Mouse (Mus musculus): ENCODE results near the gene Nrsn2. TPM values are rescaled to one million over a fixed set of nuclear protein-coding genes. Genes with fewer than 3 reads are reported as not detected.
A peak's percentile ranks its signal among the peaks of the same experiment; 100 is the strongest.

Gene Nrsn2
- polyA plus RNA-seq, 2 experiments, result 2.5 to 3.6 TPM

DNA sequence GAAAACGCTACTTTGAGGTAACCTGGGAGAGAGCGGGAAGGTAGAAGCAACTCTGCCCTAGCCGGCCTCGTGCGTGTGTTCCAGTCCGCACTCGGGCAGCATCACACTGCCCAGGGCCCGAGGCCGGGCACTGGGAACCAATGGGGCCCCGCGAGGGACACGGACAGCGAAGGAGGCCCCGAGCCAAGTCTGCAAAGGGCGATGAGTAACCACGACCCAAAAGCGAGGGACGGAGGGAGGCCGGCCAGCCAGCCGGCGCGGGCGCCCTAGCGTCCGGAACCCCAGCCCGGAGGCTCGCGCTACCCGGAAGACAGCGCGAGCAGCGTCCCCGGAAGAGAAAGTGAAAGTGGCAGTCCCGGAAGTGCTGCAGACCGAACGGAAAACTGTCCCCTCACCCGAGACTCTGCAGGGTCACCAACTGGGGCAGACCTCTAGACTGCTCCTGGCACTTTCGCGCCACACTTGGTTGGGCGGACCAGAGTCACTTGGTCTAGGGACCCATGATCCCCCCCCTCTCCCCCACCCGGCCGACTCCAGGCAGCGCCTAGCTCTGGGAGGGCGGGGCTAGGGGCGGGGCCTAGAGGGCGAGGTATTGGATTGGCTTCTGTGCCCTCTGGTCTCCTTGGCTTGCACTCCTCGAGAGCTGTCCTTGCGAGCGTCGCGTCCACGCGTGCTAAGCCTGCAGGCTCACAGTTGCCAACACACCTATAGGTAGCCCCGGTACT lies 44.2 kb downstream of the Nrsn2 start, which contains the start of gene Rbck1:
Rbck1 (minus strand) TSS at position 553 of the 725 bp plus-strand sequence.
- ATAC-seq (ENCODE audit: low FRiP score, low read depth) (peak; percentile 96), DNase-seq (ENCODE audit: low spot score) (peak; percentile 89)
- H3K27ac ChIP-seq (replicated peaks; ENCODE audit: low read depth, low read length), result peak within 1 kb of the TSS; percentile 83
- H3K4me3 ChIP-seq (replicated peaks; ENCODE audit: low read length), result peak within 1 kb of the TSS; percentile 92
- 0% methylated on average over 54 of the region's 54 CpGs for WGBS
- 0 out of 2 replicates have a peak, but pooled peaks have one; percentile 80 for TF ChIP-seq POLR2A (IDR thresholded peaks at IDR 0.05; ENCODE audit: borderline replicate concordance, extremely low read depth, insufficient read depth, insufficient read length)
- H3K4me1 ChIP-seq (ENCODE audit: control insufficient read depth, insufficient read depth, low read length), result peaks cover 14% of the 10 kb centered on the region
- H3K4me2 ChIP-seq (replicated peaks; ENCODE audit: low read depth, low read length, severe bottlenecking), result peak within 1 kb of the TSS; percentile 88
- no peaks in the 10 kb centered on the region for H3K27me3 ChIP-seq (ENCODE audit: control insufficient read depth, insufficient read depth, low read length)
- H3K36me3 ChIP-seq (ENCODE audit: control insufficient read depth, insufficient read depth, low read length), result peaks cover 21% of the 10 kb centered on the region
- H3K9me3 ChIP-seq (ENCODE audit: control insufficient read depth, low read length), result no peaks in the 10 kb centered on the region
- H3K9ac ChIP-seq (ENCODE audit: low read depth, low read length, severe bottlenecking), result peak within 1 kb of the TSS; percentile 86

DNA sequence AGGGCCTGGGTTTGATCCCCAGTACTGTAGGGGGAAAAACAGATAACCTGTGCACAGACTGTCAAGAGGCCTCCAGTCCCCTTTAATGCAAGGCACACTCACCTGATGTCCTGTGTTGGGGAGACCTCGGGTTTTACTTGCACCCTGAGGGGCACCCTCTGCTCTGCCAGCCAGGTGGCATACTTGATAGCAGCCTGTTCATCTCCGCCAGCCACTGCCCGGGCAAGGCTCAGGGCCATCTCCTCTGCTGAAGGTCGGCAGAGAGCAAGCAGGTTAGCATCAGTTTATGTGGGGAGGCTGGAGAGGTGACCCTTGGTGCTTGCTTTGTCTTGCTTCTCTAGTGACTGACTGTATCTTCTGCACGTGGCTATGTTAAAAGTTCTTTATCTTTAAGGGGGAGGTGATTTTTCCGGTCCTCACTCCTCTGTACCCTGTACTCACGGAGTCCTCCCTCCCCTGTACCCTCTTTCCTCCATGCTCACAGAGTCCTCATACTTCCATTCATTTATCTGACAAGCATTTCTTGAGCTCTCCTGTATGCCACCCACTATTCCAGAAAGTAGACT lies 45.5 kb downstream of the Nrsn2 start:
- peak overlapping the region; percentile 88 for H3K4me2 ChIP-seq (replicated peaks; ENCODE audit: low read depth, low read length, severe bottlenecking)
- H3K27me3 ChIP-seq (ENCODE audit: control insufficient read depth, insufficient read depth, low read length), result no peaks in the 10 kb centered on the region
- H3K4me3 ChIP-seq (replicated peaks; ENCODE audit: low read length), result peak overlapping the region; percentile 92
- H3K9me3 ChIP-seq (ENCODE audit: control insufficient read depth, low read length), result no peaks in the 10 kb centered on the region
- WGBS, result 72% methylated on average over 7 of the region's 7 CpGs
- no peak overlapping the region for H3K27ac ChIP-seq (replicated peaks; ENCODE audit: low read depth, low read length)
- peaks cover 35% of the 10 kb centered on the region for H3K36me3 ChIP-seq (ENCODE audit: control insufficient read depth, insufficient read depth, low read length)
- H3K4me1 ChIP-seq (ENCODE audit: control insufficient read depth, insufficient read depth, low read length), result peaks cover 14% of the 10 kb centered on the region
- DNase-seq (ENCODE audit: low spot score), result no peak
- no peak for ATAC-seq (ENCODE audit: low FRiP score, low read depth)
- no peak for TF ChIP-seq POLR2A (IDR thresholded peaks at IDR 0.05; ENCODE audit: borderline replicate concordance, extremely low read depth, insufficient read depth, insufficient read length)
- H3K9ac ChIP-seq (ENCODE audit: low read depth, low read length, severe bottlenecking), result peak overlapping the region; percentile 86; the same call in 1 of the 2 replicates

DNA sequence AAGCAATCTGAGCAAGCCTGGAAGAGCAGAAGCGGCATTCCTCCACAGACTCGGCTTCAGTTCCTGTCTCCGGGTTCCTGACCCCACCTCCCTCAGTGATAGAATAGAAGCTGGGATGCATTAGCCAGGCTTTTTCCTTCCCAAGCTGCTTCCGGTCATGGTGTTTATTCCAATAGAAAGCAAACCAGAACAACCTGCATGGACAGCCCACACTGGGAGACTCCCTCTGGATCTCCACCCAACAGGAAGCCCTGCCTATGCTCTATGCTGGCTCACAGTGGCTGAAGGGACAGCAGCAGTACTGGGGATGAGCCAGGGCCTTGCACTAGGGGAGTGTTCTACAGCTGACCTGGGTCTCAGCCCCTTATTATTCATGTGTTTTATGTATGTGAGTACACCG lies 48.5 kb downstream of the Nrsn2 start:
- no peak overlapping the region for H3K4me2 ChIP-seq (replicated peaks; ENCODE audit: low read depth, low read length, severe bottlenecking)
- TF ChIP-seq POLR2A (IDR thresholded peaks at IDR 0.05; ENCODE audit: borderline replicate concordance, extremely low read depth, insufficient read depth, insufficient read length), result no peak
- ATAC-seq (ENCODE audit: low FRiP score, low read depth) (no peak), DNase-seq (ENCODE audit: low spot score) (no peak)
- no peaks in the 10 kb centered on the region for H3K9me3 ChIP-seq (ENCODE audit: control insufficient read depth, low read length)
- no peak overlapping the region for H3K4me3 ChIP-seq (replicated peaks; ENCODE audit: low read length)
- no peaks in the 10 kb centered on the region for H3K27me3 ChIP-seq (ENCODE audit: control insufficient read depth, insufficient read depth, low read length)
- peaks cover 14% of the 10 kb centered on the region for H3K4me1 ChIP-seq (ENCODE audit: control insufficient read depth, insufficient read depth, low read length)
- H3K9ac ChIP-seq (ENCODE audit: low read depth, low read length, severe bottlenecking), result no peak overlapping the region
- no peak overlapping the region for H3K27ac ChIP-seq (replicated peaks; ENCODE audit: low read depth, low read length)
- peaks cover 63% of the 10 kb centered on the region for H3K36me3 ChIP-seq (ENCODE audit: control insufficient read depth, insufficient read depth, low read length)
- WGBS, result 77% methylated on average over 5 of the region's 5 CpGs

DNA sequence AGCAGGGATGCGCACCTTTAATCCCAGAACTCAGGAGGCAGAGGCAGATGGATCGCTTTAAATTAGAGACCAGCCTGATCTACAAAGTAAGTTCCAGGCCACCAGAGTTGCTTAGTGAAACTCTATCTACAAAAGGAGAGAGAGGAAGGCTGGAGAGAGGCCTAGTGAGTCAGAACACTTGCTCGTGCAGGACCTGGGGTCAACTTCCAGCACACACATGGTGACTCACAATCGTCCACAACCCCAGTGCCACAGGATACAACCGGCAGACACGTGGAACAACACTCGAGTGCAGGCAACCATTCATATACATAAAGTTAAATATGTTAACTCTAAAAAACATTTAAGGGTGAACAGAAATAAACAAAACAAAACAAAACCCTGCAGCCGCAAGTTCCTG lies 49.8 kb downstream of the Nrsn2 start:
- Histone ChIP-seq H3K4me3 (replicated peaks; ENCODE audit: low read length) (no peak overlapping the region), H3K27me3 (ENCODE audit: control insufficient read depth, insufficient read depth, low read length) (no peaks in the 10 kb centered on the region), H3K4me1 (ENCODE audit: control insufficient read depth, insufficient read depth, low read length) (peaks cover 14% of the 10 kb centered on the region), H3K9ac (ENCODE audit: low read depth, low read length, severe bottlenecking) (no peak overlapping the region), H3K9me3 (ENCODE audit: control insufficient read depth, low read length) (no peaks in the 10 kb centered on the region), H3K36me3 (ENCODE audit: control insufficient read depth, insufficient read depth, low read length) (peaks cover 76% of the 10 kb centered on the region), H3K27ac (replicated peaks; ENCODE audit: low read depth, low read length) (no peak overlapping the region), H3K4me2 (replicated peaks; ENCODE audit: low read depth, low read length, severe bottlenecking) (no peak overlapping the region)
- ATAC-seq (ENCODE audit: low FRiP score, low read depth), result no peak
- no peak for TF ChIP-seq POLR2A (IDR thresholded peaks at IDR 0.05; ENCODE audit: borderline replicate concordance, extremely low read depth, insufficient read depth, insufficient read length)
- WGBS, result 84% methylated on average over 8 of the region's 8 CpGs
- DNase-seq (ENCODE audit: low spot score), result no peak

DNA sequence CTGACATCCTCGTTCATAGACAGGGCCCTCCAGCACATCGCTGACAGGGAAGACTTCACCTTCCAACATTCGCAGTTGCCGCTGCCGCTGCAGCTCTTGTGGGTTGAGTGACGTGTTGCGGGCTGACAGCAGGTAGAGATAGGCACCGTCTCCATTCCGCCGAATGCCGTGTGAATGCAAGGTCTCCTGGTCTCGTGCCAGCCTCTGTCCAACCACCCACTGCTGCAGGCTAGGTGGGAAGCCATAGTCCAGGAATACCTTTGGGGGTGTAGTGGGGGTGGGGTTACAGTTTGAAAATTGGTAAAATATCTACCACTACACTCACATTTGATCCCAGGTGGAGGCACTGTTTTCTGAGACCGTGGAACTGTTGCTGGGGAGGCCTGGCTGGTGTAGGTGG lies 50.3 kb downstream of the Nrsn2 start:
- no peak for ATAC-seq (ENCODE audit: low FRiP score, low read depth)
- TF ChIP-seq POLR2A (IDR thresholded peaks at IDR 0.05; ENCODE audit: borderline replicate concordance, extremely low read depth, insufficient read depth, insufficient read length), result no peak

More for the DNA sequence above, 50.3 kb downstream of the Nrsn2 start:
- Histone ChIP-seq H3K4me2 (replicated peaks; ENCODE audit: low read depth, low read length, severe bottlenecking) (no peak overlapping the region), H3K9ac (ENCODE audit: low read depth, low read length, severe bottlenecking) (no peak overlapping the region), H3K4me1 (ENCODE audit: control insufficient read depth, insufficient read depth, low read length) (peaks cover 9% of the 10 kb centered on the region), H3K36me3 (ENCODE audit: control insufficient read depth, insufficient read depth, low read length) (peaks cover 81% of the 10 kb centered on the region), H3K27me3 (ENCODE audit: control insufficient read depth, insufficient read depth, low read length) (no peaks in the 10 kb centered on the region), H3K27ac (replicated peaks; ENCODE audit: low read depth, low read length) (no peak overlapping the region), H3K9me3 (ENCODE audit: control insufficient read depth, low read length) (no peaks in the 10 kb centered on the region), H3K4me3 (replicated peaks; ENCODE audit: low read length) (no peak overlapping the region)
- no peak for DNase-seq (ENCODE audit: low spot score)
- WGBS, result 92% methylated on average over 13 of the region's 13 CpGs
